8 mouse cellular contexts compared by ENCODE assay signal in genomic region chr7:88206914-88207710, GRCm38 (mm10).
DNase-seq lines count a peak whose midpoint lies in the region; ATAC-seq and TF ChIP-seq lines count a peak whose summit lies in the region.

No protein-coding gene starts in this region.

- TF ChIP-seq EP300 in liver, postnatal 0 days (IDR thresholded peaks at IDR 0.05; ENCODE audit: low read depth) = no peak

- TF ChIP-seq CTCF in liver, postnatal 0 days (IDR thresholded peaks at IDR 0.05; ENCODE audit: low read depth) = no peak

- no peaks in the 10 kb centered on the region for H3K27me3 ChIP-seq in liver, postnatal 0 days (ENCODE audit: insufficient read depth, low read length)
- H3K27me3 ChIP-seq in liver, embryonic 11.5 days (replicated peaks; ENCODE audit: control insufficient read depth, insufficient read depth, low read length) = no peaks in the 10 kb centered on the region
- H3K27me3 ChIP-seq in neural tube, embryonic 11.5 days (ENCODE audit: control insufficient read depth, insufficient read depth, low read length) = no peaks in the 10 kb centered on the region

- peak overlapping the region; percentile 46 for H3K27ac ChIP-seq in liver, postnatal 0 days (ENCODE audit: low read depth)
- H3K27ac ChIP-seq in liver, embryonic 11.5 days (ENCODE audit: low read depth, low read length) = no peak overlapping the region
- H3K27ac ChIP-seq in neural tube, embryonic 11.5 days (ENCODE audit: low read depth, low read length) = no peak overlapping the region

- DNase-seq in liver, postnatal 0 days = no peak
- no peak for DNase-seq in liver, embryonic 11.5 days (ENCODE audit: low spot score)
- peak; percentile 62 for DNase-seq in embryo, embryonic 10.5 days (ENCODE audit: low spot score)
- peak; percentile 46 for DNase-seq in neural tube, embryonic 11.5 days (ENCODE audit: low spot score)
- DNase-seq in gastrocnemius, postnatal 25 days = no peak
- no peak for DNase-seq in spleen, postnatal 4 days (ENCODE audit: low spot score in 2 of 2)
- DNase-seq in spleen, adult 12 weeks (ENCODE audit: low spot score) = no peak

- H3K4me1 ChIP-seq in liver, postnatal 0 days (ENCODE audit: insufficient read depth) = no peaks in the 10 kb centered on the region; the same call in 1 of the 2 replicates
- no peaks in the 10 kb centered on the region for H3K4me1 ChIP-seq in liver, embryonic 11.5 days (replicated peaks; ENCODE audit: control insufficient read depth, insufficient read depth, low read length)
- no peaks in the 10 kb centered on the region; the same call in 1 of the 2 replicates for H3K4me1 ChIP-seq in neural tube, embryonic 11.5 days (ENCODE audit: control insufficient read depth, insufficient read depth, low read length)

- H3K4me2 ChIP-seq in liver, postnatal 0 days (ENCODE audit: low read depth, low read length) = no peak overlapping the region
- no peak overlapping the region for H3K4me2 ChIP-seq in liver, embryonic 11.5 days
- H3K4me2 ChIP-seq in neural tube, embryonic 11.5 days (ENCODE audit: low read depth) = no peak overlapping the region

- no peaks in the 10 kb centered on the region for H3K9me3 ChIP-seq in liver, postnatal 0 days (ENCODE audit: low read length)
- no peaks in the 10 kb centered on the region for H3K9me3 ChIP-seq in liver, embryonic 11.5 days (ENCODE audit: control insufficient read depth, low read length)
- no peaks in the 10 kb centered on the region for H3K9me3 ChIP-seq in neural tube, embryonic 11.5 days (ENCODE audit: control insufficient read depth, low read length)

- WGBS in liver, postnatal 0 days (ENCODE audit: insufficient replicate concordance) = 38% methylated on average over 10 of the region's 10 CpGs
- 56% methylated on average over 10 of the region's 10 CpGs for WGBS in liver, embryonic 11.5 days
- 34% methylated on average over 10 of the region's 10 CpGs for WGBS in neural tube, embryonic 11.5 days

- H3K36me3 ChIP-seq in liver, postnatal 0 days (replicated peaks; ENCODE audit: insufficient read depth, low read length) = no peaks in the 10 kb centered on the region
- no peaks in the 10 kb centered on the region for H3K36me3 ChIP-seq in liver, embryonic 11.5 days (ENCODE audit: control insufficient read depth, insufficient read depth, low read length)
- no peaks in the 10 kb centered on the region for H3K36me3 ChIP-seq in neural tube, embryonic 11.5 days (ENCODE audit: control insufficient read depth, insufficient read depth, low read length)

- H3K9ac ChIP-seq in liver, postnatal 0 days (replicated peaks) = no peak overlapping the region
- H3K9ac ChIP-seq in liver, embryonic 11.5 days (ENCODE audit: low read depth, low read length) = no peak overlapping the region
- H3K9ac ChIP-seq in neural tube, embryonic 11.5 days (ENCODE audit: low read length) = no peak overlapping the region

- H3K4me3 ChIP-seq in liver, postnatal 0 days (ENCODE audit: low read depth, low read length) = no peak overlapping the region
- no peak overlapping the region for H3K4me3 ChIP-seq in liver, embryonic 11.5 days (ENCODE audit: low read depth, low read length)
- H3K4me3 ChIP-seq in neural tube, embryonic 11.5 days (ENCODE audit: low read depth, low read length) = no peak overlapping the region

- ATAC-seq in liver, postnatal 0 days = 0 out of 2 replicates have a peak, but pooled peaks have one; percentile 25
- no peak for ATAC-seq in liver, embryonic 11.5 days (replicated peaks; ENCODE audit: low FRiP score)
- peak; percentile 47 for ATAC-seq in inflammation-experienced regulatory T-cells, adult 6 months
- 0 out of 2 replicates have a peak, but pooled peaks have one; percentile 60 for ATAC-seq in neural tube, embryonic 11.5 days (ENCODE audit: insufficient read depth, low FRiP score, low TSS enrichment)

Comparison
In these comparisons a context has a peak if more than half of its experiments do, and no peak if none do; other contexts are left out.
1. DNase-seq: peak in embryo, embryonic 10.5 days (single experiment) and neural tube, embryonic 11.5 days (single experiment); none in liver, postnatal 0 days (single experiment), liver, embryonic 11.5 days (single experiment), gastrocnemius, postnatal 25 days (single experiment), spleen, postnatal 4 days (0 of 2) and spleen, adult 12 weeks (single experiment).